Mouse (Mus musculus) right cerebral cortex, adult 2 months (tissue): ENCODE measurements around the gene Rrm1.
A peak's percentile ranks its signal among the peaks of the same experiment; 100 is the strongest.
"Not testable (repeated sequence)": the region's sequence is repeated elsewhere in the genome, so short reads cannot be mapped to it uniquely, and the experiment has no call there.

Experiments used
- DNase-seq, 2 experiments: peaks; one replicate each; pipeline ENCODE4 v3.0.0; 2021 to 2022; ENCODE audit warnings: low spot score in 2 of 2

Gene Rrm1

DNA sequence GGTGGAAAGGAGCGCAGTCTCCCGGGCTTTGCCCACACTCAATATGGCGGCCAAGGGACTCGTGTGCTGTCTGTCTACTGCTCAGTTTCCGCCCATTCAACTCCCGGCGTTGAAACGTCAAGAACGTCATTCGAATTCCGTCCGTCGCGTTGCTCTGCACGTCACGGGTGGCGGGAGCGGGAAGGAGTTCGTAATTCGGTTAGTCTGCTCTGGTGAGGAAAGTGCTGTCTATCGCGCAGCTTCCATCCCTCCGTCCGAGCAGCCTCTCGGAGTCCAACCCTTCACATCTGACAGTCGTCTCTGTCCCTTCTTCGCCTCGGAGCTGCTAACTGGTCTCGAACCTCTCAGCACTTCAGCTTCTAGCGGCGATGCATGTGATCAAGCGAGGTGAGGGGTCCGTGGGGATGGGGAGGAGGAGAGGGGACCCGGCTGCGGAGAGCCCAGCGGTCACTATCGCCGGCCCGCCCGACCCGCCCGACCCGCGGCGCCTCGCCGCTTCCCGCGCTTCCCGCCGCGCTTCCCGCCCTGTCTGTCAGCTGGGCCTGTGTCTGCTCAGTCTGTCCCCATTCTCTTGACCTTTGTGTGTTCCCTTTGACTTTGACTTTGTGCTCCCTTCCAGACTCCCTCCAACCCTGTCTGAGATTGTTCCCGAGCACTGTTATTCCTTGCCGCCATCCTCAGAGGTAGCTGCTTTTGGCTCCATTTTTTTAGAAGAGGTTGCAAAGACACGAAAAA, at the start of gene Rrm1:
Rrm1 (plus strand) TSS at position 39 of the 735 bp plus-strand sequence.
- peak; percentile 95 to 99 for DNase-seq

DNA sequence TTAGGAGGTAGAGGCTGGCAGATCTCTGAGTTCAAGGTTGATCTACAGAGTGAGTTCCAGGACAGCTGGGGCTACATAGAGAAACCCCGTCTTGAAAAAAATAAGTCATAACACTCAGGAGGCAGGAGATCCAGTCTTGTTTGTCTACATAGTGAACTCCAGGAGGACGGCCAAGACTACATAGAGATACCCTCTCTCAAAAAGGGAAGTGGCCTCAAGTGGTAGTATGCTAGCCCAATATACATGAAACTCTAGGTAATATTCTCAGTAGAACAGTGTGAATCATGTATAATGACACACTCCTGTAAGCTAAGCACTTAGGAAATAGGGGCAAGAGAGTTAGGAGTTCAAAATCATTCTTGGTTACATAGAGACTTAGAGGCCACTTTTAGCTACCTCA, 47.6 kb upstream of the Rrm1 start:
- no peak for DNase-seq

DNA sequence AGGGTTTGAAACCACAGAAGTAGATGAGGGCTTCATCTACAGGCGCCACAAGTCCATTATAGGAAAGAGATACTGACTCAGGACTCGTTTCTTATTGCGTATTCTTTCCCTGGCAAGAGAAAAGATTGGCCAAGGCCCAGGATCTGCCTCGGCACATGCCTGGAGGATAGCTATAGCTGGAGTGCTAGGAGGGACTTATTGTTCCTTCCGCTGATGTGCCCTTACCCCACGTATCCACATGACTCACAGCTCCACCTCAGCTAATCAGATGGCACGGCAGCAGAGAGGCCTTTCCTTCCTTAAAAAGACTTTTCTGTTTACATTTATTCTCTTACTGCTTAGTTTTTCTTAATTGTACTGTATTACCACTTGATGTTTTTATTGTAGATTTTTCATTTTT, 45.6 kb upstream of the Rrm1 start:
- DNase-seq, result no peak

DNA sequence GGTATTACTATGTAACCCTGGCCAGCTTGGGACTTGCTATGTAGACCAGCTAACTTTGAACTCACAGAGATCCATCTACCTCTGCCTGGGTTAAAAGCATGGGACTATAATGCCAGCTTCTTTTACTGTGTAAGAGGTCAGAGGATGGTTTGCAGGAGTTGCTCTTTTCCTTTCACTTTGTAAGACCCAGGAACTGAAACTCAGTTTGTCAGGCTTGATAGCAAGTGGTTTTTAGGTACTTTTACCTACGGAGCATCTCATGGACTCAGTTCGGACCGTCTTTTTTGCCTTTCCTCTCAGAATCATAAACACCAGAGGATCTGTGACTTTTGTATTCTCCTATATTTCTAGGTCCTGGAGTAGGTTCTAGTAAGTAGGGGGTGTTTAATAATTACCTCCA, 45.2 kb upstream of the Rrm1 start:
- no peak for DNase-seq

DNA sequence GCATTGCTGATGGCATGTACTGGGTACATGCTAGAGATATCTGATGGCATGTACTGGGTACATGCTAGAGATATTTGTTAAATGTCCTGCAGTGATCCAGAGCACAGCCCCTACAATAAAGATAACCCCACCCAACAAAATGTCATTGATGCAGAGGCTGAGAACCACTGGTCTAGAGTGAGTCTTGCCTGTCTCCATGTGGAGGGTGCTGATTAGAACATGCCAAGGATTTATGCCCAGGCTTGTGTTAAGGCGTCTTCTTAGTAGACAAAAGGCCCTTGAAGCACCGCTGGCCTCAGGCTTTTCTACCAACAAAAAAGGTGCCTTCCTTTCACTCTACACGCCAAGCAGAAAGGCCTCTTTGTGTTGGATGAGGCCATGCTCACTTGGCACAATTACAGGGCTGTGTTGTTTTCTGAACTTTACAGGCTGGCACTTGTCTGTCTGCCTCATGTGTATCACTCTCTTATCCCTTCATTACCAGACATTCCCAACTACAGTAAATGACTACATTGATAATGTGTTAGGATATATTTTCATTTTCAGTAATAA, 42.2 kb upstream of the Rrm1 start:
- DNase-seq, result no peak

DNA sequence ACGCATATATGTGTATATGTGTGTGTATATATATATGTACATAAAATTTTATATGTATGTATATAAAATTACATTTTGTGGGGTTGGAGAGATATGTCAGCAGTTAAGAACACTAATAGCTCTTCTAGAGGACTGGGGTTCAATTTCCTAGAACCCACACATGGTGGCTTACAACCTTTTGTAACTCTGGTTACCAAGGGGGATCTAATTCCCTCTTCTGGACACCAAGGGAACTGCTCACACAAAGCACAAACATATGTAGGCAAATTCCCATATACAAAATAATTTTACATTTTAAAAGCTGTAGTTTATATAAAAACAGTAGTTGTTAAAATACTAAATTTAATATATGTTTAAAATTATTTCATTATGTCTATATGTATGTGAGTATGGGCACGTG, 37.4 kb upstream of the Rrm1 start:
- no peak for DNase-seq

DNA sequence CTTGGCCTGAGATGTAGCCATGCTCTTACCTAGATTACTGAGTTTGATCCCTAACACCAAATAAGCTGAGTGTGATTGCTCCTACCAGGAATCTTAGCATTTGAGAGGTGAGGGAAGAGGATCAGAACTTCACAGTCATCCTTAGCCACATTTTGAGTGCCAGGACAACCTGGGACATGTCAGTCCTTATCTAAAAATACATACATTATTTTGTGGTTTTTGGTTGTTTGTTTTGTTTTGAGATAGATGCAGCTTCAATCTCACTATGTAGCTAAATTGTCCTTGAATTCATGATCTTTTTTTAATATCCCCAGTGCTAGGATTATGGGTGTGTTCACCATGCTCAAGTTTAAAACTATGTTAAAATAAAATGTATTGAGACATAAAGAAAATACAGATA, 34.1 kb upstream of the Rrm1 start:
- DNase-seq, result no peak

DNA sequence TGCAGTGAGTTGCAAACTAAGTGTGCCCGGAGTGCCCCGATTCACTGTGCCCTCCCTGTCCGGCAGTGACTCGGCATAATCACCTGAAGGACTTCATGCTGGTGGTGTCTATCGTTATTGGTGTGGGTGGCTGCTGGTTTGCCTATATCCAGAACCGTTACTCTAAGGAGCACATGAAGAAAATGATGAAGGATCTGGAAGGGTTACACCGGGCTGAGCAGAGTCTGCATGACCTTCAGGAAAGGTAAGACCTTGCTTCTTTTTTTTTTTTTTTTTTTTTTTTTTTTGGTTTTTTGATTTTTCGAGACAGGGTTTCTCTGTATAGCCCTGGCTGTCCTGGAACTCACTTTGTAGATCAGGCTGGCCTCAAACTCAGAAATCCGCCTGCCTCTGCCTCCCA, 26.2 kb upstream of the Rrm1 start:
- DNase-seq, result not testable (repeated sequence)

DNA sequence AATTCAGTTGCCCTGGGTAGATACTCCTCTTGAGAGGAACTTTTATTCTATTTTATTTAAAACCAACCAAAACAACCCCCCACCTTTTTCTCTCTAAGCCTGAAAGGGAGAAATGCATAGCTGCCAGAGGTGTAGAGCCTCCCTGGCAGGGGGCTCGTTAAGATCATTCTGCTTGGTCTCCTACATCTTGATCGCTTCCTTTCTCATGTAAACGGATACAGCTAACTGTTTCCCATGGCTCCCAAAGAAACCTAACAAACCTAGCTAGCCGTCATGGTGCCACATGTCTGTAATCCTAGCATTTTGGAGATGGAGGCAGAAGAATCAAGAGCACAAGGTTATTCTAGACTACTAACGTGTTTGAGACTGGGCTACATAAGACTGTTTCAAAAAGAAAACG, 25.7 kb upstream of the Rrm1 start:
- DNase-seq, result no peak

DNA sequence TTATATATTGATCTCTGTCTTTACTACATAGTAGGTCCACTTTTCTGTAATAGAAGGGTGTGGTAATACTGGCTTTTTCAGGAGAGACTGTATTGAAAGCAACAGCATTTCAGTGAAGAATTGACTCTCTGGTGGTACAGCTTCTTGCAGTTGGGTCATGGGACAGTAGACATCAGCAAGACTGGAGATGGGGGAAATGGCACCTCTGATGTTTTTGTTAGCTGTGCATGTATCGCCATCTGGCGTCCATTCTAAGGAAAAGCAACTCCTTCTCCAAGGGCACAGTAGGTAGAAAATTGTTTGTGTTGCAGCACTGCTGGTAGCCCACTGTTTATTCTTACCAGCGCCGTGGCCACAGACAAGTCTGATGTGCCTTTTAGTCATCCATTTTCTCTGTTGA, 24.1 kb upstream of the Rrm1 start:
- DNase-seq, result peak; percentile 47 to 55

DNA sequence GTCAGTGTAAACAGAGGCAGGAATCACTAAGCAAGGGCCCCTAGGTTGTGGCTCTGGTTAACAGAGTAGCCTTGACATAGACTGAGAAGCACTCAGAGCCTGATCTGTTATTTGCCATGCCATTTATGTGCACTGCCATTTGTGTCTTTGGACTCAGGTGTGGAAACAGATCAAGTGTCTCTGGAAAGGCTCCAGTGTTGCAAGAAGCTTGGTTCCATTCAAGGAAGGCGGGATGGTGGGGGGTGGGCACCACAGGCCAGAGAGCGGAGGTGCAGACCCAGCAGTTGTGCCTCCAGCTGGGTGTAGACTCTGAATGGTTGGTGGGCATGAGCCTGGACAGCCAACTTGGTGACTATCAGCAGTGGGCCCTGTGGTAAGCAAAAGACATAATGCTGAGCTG, 19.5 kb upstream of the Rrm1 start:
- DNase-seq, result no peak

DNA sequence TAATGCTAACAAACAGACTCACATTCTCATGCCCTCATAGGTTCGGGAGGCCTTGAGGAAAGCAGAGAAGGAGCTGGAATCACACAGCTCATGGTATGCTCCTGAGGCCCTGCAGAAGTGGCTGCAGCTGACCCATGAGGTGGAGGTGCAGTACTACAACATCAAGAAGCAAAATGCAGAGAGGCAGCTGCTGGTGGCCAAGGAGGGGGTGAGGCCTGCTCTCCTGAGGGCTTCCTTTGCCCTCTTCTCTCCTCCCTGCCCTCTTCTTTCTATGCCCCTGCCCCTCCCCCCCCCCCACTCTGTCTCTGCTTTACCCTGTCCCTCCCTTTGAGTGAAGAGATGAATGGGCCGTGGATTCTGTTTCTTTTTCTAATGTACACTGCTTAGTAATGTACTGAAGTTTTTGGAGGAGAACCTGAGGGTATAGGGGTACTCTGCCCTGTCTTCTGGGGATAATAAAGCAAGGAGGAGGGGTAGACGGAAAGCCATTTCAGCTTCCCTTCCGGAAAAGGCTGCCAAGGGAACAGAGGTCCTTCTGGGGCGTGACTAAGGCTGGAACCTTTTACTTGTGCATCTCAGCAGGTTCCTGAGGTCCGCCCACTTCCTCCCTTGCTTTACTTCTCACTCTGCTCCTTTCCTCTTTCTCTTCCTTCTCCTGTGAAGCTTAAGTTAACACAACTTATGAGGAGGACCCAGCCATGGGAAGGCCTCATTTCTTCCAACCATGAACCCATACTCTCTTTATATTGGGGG, 15.4 kb upstream of the Rrm1 start:
- DNase-seq, result no peak

DNA sequence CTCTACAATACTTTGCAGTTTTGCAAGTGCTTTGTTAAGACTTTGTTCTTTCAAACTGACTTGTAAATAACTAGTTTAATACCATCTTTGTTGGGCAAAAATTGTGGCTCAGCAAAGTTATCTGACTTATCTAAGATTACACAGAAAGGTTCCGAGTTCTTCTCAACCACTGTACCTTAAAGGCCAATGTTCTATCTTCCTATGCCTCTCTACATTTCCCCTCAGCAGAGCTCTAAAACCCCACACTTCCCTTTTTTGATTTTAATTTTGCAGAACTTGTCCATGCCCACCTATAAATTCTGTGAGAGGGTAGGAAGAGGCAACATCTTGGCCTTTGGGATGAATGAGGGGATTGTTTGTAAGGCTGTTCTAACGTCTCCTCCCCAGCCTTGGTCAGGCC, 7.2 kb upstream of the Rrm1 start:
- no peak for DNase-seq

DNA sequence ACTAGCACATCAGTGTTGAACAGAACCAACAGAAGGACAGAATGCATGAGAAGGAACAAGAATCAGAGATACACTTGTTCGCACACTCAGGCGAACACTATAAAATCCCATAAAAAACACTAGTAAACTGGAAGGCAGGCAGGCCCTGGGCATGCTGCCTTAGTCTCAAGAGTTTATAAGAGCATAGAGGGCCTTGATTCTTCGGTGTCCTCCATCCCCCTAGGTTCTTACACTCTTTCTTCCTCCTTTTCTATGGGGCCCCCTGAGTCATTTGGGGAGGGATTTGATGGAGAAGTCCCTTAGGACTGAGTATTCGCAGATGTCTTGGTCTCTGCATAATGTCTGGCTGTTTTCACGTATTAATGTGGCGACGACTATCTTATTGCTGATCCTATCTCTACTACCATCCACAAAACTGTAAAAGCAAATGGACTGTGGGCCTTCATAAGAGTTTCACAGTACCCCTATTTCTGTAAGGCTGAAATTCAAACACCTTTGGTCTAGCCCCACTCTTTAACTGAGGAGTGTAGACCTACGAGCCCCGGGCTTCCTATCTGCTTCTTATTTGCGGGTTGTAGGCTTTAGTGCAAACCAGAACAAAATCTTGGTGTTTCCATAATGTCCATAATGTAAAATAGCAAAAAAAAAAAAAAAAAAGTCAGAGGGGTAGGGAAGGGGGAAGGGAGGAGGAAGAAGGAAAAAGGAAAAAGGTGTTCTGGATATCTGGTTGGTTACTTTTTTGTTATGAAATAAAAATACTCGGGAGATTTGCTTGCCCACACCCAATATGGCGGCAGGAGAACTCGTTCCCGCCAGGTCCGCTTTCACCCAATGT, 456 bp upstream of the Rrm1 start:
- DNase-seq, result no peak

DNA sequence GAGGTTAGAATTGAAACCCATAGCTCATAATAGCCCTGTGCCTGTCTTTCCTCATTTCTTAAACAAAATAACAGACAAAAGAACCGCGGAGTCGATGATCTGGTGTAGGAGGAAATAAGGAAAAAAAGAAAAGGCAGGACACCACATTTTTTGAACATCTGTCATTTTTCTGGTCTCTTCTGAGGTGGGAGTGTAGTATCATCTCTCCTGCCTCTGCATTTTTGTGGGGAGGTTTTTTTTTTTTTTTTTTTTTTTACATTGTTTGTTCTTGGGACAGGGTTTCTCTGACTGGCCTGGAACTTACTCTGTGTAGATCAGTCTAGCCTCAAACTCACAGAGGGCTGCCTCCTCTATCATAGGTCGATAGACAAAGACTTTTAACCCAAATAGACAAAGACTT, 937 bp downstream of the Rrm1 start:
- no peak for DNase-seq

DNA sequence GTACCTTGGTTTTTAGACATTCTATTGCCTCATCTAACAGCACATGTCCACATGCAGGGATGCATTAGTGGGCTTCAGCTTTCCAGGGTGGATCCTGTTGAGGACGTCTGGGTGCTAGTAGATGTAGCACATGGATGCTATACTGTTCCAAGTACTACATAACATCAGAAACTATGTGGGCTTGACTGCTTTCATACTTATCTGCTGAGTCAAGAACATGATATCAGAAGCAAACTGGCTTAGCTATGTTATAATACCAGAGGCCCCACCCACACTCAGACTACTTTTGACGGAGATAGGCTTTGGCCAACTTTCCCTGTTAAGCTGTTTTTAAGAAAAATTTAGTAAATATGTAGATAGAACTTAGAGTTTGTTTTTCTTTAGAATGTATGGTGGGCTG, 2.8 kb downstream of the Rrm1 start:
- DNase-seq, result no peak

DNA sequence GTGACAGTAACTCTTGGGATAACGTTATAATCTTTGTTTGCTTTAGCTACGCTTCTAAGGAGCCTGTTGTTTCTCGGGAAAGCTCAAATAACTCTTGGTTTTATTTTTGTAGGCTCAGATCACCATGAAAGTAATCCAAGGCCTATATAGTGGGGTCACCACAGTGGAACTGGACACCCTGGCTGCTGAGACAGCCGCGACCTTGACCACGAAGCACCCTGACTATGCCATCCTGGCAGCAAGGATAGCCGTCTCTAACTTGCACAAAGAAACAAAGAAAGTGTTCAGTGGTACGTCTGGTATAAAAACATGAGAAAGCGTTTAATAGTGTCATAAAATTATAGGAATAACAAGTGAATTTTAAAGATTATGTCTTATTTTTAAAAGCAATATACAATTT, 4.9 kb downstream of the Rrm1 start:
- no peak for DNase-seq

DNA sequence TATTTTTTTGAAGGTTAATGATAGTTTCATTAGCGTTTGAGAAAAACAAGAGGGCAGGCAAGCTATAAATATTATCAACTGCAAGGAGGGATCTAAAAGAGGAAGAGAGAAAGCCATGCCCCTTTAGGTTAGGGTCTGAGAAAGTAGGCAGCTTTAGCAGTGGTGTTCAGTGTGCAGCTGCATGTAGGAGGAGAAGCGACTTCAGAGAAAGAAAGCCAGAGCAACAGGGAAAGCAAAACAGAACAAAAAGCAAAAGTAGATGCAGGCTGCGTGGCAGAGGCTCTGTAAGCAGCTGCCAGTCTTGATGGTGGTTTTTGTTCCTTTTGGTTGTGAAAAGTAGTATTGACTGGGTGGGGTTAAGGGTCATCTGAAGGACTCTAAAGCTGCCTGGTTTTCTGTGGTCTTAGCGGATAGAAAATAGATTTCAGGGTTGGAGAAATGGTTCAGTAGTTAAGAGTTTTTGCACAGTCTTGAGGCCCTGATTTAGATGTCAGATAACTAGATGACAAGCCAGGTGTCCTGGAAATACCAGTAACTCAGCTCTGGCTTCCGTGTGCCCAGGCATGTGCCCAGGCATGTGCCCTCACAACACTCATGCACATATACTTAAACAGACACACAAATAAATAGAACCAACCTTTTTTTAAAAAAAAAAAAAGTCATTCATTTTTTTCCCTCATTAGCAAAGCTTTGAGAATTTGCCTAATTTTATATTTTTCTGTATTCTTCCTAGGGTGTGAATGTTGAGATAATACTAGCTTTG, 17.3 kb downstream of the Rrm1 start:
- DNase-seq, result no peak

DNA sequence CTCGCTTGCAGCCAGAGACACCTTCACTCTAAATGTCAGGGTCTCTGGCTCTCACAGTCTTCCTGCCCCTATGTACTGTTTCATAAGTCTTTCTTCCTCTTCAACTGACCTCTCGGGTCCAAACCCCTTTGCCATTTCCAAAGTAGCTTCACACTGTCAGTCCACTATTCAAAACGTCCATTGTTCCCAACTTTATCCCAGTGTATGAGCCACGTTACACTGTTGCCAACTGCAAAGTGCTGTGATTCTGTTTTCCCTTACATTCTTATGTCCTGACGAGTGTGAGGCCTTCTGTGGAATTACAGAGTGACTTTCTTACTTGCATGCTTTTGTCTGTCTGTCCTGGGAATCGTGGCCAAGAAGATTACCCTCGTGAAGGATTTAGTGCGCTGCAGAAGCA, 26.1 kb downstream of the Rrm1 start:
- no peak for DNase-seq

DNA sequence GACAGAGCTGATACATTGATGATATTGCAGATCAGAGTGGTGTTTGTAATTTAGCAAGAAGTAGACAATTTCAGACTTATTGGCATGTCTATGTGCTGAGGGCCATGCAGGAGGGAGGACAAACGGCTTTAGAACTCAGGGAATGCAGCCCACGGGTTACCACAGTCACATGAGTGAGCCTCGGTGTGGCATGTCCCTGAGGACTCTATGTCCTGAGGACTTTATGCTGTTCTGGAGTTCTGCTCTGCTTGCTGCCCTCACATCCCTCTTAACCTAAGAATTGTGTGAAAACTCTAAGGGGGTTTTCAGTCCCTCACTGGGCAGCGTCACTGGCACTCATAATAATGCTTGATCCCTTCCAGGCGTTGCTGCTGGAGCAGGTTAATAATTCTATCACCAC, 31.2 kb downstream of the Rrm1 start:
- no peak for DNase-seq

DNA sequence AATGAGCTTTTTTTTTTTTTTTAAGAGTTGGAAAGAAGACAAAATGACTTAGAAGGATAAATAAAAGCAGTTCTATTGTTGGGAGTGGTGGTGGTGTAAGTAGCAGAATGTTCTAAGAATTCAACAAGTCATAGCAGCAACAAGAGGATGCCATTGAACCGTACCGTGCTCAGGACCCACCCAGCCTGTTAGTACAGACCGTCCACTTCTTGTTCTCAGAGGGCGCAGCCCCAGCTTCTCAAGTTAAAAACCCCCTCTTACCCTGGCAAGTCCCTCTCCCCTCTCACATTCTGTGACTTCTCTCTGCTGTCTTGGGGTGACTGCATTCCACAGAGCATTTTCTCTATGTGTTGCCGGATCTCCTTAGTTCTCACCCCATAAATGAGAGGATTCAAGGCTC, 35.1 kb downstream of the Rrm1 start:
- no peak for DNase-seq

DNA sequence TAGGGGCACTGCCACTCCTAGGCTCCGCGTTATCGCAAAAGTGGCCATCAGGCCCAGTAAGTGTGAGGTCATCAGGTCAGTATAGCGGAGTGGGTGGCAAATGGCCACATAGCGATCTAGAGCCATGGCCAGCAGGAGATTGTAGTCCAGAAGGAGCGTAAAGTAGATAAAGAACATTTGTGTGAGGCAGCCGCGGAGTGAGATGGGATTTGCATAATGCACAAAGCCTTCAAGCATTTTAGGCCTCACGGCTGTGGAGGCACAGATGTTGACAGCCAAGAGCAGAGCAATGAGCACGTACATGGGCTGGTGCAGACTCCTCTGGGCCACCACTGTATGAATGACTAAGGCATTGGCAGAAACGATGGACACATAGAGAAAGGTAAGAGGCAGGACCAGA, 35.9 kb downstream of the Rrm1 start:
- DNase-seq, result no peak
